Mouse (Mus musculus) frontal cortex, postnatal 14 days (tissue): ENCODE results near the gene A1bg.

Source experiments
- DNase-seq, 2 experiments: peaks; one replicate each; pipeline ENCODE4 v3.0.0; 2022; ENCODE audit warnings: low spot score in 2 of 2

A1bg gene

DNA sequence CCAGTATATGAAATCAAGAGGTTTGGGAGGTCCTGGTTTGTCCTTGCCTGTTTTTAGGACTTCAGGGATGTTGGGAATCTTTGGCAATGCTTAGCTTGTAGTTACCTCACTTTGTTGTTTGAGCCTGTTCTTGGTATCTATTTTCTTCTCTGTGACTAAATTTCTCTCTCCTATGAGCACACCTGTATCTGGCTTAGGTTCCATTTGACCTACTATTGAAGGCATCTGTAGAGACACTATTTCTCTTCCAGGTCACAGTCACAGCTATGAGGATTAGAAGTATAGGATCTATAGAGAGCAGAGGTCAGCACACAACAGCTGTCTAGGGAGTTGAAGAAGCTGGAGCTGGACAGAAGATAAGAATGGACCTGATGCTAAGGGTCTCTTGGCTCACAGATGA, at the start of gene A1bg:
Gene A1bg, minus strand, starts transcription at position 101 of the 400 bp plus-strand sequence.
- DNase-seq: no peak

DNA sequence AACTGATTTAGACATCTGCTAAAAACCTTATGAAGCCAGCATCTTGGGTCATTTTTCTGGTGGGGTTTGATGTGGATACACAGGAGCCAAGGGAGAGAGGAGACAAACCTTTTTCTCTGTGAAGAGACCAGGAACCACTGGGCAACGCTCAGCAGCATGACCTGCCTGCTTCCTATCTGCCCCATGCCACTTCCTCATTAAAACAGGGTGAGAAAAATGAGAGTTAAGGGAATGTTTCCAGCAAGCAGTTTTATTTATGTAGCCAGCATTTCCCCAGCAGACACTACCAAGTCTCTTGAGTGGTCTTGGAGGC, 45.7 kb upstream of the A1bg start:
- DNase-seq: no peak

DNA sequence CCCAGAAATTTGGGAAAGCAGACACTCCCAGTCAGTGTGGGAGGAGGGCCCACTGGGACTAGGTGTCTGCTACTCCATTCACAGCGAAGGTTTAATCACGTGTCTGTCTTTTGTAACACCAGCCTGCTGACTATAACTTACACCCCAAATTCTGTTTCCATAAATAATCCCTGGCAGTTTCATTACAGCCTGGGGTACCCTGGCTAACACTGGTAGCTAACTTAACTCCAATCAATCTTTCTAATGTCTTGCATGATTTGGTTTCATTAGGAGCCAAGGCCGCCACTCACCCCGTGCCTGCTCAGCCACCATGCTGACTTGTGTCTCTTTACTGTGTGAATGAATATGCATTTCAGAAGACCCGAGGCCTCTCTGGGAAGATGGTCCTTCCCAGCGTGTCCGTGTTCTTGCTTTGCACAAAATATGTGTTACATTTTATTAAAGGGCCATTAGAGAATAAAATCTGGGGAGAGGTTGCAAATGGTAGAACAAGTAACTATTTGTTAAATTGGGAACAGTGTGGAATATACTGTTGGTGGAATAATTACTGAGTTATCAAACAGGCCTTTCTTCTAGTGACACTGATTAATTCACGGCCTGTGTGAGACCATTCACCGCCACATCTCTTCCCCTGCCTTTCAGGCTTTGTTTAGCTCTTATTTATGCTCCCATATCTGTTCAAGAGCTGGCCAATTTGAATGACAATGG, 45.2 kb upstream of the A1bg start:
- DNase-seq: no peak

DNA sequence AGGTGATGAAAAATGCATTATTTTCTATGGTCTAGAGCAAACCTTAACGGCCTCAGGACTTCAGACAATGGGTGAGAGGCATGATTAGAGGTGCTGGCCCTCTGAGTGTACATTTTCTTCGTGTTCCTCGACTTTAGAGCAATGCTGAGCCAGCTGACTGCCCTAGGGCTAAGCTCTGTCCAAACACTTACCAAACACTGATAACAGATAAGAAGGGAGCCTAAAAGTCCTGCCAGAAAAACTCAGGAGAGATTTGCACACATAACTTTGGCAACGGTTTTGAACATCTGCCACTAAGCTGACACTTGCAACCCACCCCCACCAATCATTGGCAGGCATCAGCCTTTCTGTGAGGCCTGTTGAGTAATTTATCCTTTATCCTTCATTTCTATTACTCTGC, 2.9 kb upstream of the A1bg start:
- DNase-seq: no peak

DNA sequence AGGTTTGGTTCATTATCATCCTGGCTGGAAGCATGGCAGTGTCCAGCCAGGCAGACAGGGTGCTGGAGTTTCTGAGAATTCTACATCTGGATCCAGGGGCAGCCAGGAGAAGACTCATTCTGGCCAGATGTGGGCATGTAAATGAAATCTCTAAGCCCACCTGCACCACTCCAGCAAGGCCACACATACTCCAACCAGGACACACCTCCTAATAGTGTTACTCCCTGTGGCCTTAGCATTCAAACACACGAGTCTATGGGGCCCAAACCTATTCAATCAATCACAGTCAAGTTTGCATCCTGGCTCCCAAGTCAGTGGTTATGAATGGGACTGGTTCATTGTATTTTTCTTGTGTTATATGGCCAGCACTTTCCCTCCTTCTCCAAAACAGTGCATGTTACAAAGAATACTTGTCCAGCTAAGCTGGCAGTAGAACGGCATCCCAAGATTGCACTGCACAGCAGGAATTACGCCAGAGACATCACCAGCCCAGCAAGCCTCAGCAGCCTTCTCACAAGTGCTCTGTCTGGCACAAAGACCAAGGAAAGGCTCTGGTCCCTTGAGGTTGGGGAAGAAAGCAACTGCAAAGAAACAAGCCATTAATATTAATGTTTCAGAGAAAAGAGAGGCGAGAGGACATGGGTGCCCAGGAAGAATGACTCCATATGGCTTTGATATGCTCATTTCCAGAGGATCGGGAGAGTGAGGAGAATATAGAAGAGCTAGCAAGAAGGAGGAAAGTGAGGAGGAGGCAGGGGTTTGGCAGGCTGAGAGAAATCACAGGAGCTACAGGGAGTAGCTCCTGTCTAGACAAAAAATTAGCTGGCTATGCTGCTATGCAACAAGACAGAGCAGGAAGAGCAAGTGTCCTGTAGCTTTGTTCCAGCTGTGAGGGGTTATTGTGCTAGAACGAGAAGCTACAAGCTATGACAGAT, 18.8 kb downstream of the A1bg start:
- DNase-seq: no peak

DNA sequence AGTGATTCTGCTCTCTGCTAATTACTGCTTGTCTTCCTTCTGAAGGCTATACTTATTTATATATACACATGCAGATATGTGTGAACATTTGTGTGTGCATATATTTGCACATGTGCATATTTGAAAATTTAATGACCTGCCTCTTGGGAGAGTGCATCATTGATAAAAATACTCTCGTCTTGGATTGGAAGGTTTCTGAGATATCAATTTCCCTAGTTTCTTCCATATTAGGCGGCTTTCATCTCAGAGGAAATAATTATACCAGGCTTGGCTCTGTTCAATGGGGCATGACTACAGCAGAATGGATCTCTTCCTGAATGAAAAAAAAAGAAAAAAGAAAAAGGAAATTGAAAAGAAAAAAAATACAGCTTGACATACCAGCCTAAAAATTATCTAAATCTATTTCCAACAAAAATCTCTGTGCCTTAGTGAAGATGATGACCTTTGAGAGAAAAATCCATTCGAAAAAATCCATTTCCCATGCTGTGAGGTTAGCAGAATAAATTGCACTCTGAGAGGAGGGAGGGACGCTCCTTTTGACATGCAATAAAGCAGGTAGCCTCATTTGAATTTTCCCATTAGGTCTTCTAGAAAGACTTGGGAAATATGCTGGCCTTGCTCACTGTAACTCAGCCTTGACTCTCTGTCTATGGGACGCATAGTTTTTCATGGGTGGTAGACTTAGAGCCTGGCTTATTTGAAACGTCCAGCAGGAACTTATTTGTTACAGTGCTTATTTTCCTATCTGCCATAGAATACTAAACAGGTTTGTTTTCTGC, 24.4 kb downstream of the A1bg start:
- DNase-seq: no peak

DNA sequence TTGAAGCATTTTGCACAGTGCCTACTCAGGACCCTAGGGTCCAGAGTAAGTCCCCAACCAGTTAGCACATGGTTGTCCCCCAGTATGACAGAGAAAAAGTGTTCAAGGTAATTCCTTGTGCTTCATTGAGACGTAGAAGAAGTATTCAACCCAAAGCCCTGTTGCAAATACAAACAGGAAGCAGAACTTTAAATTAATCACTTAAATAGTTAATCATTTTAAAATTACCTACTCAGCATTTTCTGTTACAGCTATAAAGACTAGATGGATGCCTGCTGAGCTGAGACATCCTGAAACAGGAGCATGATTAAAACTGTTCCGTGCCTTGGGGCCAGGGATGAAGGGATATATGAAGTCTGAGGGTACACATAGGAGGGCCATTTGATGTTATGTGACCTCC, 26.8 kb downstream of the A1bg start:
- DNase-seq: no peak

DNA sequence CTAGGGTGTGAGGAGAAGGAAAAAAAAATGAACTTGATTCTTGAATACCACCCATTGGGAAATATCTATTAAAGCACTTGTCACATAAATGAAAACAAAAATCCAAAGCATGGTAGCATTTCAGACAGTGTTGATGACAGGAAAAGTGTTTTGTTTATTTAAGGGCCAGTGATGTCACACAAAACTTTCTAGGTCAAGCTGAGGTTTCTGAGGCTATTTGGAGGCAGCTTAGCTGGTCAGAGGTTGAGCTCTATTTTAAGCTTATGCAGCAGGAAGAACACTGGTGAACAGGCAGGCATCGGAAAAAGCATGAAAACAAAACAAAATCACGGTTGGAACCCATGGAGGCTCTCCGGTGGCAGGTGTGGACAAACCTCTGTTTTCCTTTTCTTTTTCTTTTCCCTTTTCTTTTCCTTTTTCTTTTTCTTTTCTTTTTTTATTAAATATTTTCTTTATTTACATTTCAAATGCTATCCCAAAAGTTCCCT, 29.8 kb downstream of the A1bg start:
- no peak for DNase-seq

DNA sequence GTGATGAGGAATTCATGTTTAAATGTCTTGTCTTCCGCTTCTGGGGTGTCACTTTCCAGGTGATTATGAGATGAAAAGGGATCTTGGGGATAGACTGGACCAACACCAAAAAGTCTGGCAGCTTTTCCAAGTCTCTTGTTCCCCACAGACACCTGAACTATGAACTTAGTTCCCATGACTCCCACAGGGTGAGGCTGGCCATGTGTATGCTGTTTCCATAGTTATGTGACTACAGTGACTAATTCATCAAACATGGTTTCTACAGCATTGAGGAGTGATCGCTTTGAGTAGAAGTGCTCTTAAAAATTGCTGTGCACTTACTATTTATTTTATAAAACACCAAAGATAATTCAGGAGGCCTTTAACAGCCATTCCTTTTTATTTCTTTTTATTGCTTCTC, 34.1 kb downstream of the A1bg start:
- DNase-seq: no peak

DNA sequence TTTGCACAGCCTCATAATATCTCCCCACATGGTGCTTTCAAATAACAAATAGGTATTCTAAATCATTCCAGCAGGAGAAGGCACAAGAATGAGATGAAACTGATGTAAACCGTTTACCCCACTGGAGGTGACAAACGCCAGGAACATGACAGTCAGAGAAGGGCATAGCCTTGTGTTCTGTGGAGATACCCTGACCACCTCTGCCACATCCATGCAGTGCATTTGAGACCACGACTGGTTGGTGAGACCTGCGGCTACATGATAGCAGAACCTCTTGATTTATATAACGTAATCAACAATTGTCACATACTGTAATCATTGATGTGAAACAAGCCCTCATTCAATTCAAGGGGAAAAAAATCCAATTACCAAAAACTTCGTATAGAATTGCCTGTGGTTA, 47.1 kb downstream of the A1bg start:
- no peak for DNase-seq

DNA sequence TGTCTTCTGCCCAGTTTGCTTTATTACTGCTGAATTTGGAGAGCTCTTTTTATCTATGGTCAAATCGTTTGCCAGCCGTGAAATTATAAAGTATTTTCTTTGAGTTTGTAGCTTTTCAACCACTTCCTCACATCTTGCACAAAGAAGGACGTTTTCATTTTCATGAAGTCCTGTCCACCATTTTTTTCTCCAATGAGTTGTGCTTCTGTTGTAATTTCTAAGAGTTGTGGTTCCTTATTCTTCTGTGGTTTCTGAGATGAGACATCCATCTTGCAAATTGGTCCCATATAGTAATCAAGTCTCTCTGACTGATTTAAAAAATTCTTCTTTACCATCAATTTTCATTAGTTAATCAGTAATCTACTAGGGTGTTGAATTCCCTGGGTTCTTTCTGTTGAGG, 60.4 kb downstream of the A1bg start:
- DNase-seq: no peak

DNA sequence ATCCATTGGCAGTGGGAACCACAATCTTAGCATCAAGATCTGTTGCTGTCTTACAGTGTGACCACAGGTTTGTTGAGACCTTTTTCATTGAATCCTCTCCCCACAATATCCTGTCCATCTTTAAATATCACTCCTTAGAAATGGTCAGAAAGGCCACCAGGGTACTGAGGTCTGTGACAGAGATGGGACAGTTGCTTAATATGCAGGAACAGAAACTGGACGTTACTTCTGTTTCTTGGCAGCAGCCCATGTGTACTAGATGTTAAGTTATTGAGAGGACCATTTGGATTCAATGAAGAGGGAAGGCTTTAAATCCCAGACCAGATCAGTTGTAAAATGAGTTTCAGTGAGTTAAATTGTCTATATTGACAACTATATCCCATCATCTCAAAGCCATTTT, 67.7 kb downstream of the A1bg start:
- no peak for DNase-seq

DNA sequence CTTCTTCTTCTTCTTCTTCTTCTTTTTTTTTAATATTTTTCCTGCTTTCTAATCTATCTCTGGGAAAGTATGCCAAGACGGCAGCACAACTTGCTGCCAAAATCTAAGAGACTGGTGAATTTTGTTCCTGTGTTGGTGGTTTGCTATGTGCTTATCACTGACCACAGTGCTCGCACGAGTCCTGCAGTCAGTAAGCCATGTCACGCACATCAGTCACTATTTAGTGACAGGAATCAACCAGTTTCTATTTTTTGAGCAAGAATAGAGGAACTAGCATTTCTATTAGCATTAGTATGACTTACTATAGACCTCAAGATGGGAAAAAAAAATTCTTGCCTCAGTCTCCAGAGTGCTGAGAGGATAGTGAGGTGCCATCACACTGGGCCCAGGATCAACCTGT, 68.7 kb downstream of the A1bg start:
- DNase-seq: no peak

DNA sequence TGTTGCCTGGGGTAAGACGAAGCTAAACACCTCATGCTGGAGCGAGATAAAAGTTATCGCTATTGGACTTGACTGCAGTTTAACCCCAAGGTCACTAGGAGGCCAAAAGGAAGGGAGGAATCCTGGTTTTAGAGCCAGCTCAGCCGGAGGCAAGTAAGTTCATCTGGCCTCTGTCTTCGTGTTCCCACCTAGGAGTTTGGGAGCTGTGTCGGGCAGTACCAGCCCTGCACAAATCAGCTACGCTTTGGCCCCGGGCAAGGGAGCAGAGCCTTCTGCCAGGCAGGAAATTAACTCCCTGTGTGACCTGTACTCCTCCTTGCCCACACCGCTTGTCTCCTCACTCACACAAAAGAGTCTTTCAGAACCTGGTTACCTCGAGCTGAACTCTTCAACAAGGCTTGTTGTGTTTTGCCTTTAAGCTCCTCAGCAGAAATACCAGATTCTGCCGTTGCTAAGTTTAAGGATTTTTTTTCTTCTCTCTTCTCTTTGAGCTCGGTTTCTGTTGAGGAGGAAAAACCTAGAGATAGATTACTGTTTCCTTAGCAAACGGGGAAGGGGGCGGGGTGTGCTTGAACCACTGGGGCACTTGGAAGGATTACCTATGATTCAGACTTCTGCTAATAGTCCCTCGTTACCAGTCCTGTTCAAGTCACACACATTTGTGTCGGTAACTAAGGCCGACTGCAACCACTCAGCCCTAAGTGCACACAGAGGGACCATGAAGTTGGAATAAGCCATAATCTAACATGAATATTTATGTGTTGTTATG, 69.4 kb downstream of the A1bg start, which contains the start of gene Fam84b:
Gene Fam84b, minus strand, starts transcription at position 548 of the 769 bp plus-strand sequence.
- no peak for DNase-seq

DNA sequence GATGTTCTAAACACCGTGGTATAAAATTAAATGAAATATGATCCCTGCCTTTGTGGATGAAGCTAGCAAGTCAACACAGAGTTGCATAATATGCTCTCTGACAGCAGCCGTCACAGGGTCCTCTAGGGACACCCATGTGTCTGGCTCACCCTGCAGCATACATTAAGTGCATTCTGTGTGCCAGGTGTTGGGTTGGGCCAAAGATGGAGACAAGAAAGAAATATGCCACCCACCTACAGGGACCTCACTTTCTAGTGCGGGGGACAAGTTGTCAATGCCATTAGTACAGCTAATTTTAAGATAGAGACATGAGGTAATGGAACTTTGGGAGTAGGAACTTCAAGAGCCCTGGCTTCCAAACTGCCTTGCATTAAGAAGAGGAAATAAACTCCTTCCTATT, 74.2 kb downstream of the A1bg start:
- DNase-seq: peak; percentile 21 to 49
